Mouse (Mus musculus) heart, postnatal 25 days (tissue): ENCODE results near the gene Cisd1. TPM values are rescaled to one million over a fixed set of nuclear protein-coding genes. Genes with fewer than 3 reads are reported as not detected.
"Not testable (repeated sequence)": the region's sequence is repeated elsewhere in the genome, so short reads cannot be mapped to it uniquely, and the experiment has no call there.

Experiments used
- DNase-seq: peaks from one replicate; pipeline ENCODE4 v3.0.0; 2022; ENCODE audit warnings: low spot score
- intact Hi-C: fragments of 180-260 bp; cut with DNase I; formaldehyde crosslinking; loops from one replicate; pipeline ENCODE4 v1.15.1; 2025
- total RNA-seq, 2 experiments: library from RNA; stranded (reverse); gene quantifications; 2 replicates each; pipeline ENCODE4 v1.2.3; 2021

Cisd1 gene
- 100 to 1,000 TPM; 306 to 315 TPM for total RNA-seq

- intact Hi-C loops = no loop called here
Observed at GRCm38 (mm10) chr10:71344579-71345143, at the start of gene Cisd1. Gene Cisd1 (minus strand): TSS chr10:71344954.

GRCm38 (mm10) chr10:71389311-71389710 is 44.6 kb upstream of the Cisd1 start:
- intact Hi-C loops = no loop called here
- no peak for DNase-seq

More at GRCm38 (mm10) chr10:71344579-71345143, at the start of gene Cisd1:
- peak; percentile 90 for DNase-seq

- intact Hi-C loops = no loop called here
- DNase-seq = no peak
Observed at GRCm38 (mm10) chr10:71384159-71385044, 39.6 kb upstream of the Cisd1 start.

GRCm38 (mm10) chr10:71383552-71383924 is 38.8 kb upstream of the Cisd1 start:
- intact Hi-C loops, DNase-seq: not testable (repeated sequence)

GRCm38 (mm10) chr10:71382858-71383551 is 38.3 kb upstream of the Cisd1 start:
- DNase-seq = no peak
- intact Hi-C loops = no loop called here

- no peak for DNase-seq
- intact Hi-C loops = no loop called here
Observed at GRCm38 (mm10) chr10:71382109-71382508, 37.4 kb upstream of the Cisd1 start.

GRCm38 (mm10) chr10:71381471-71382033 is 36.8 kb upstream of the Cisd1 start:
- intact Hi-C loops = no loop called here
- no peak for DNase-seq

GRCm38 (mm10) chr10:71380406-71380805 is 35.7 kb upstream of the Cisd1 start:
- DNase-seq = no peak
- intact Hi-C loops = no loop called here

- DNase-seq = no peak
- intact Hi-C loops = no loop called here
Observed at GRCm38 (mm10) chr10:71376014-71376413, 31.3 kb upstream of the Cisd1 start.

- no peak for DNase-seq
- intact Hi-C loops = no loop called here
Observed at GRCm38 (mm10) chr10:71373706-71374105, 29.0 kb upstream of the Cisd1 start.

GRCm38 (mm10) chr10:71371881-71372280 is 27.1 kb upstream of the Cisd1 start:
- intact Hi-C loops = no loop called here
- no peak for DNase-seq

- no peak for DNase-seq
- intact Hi-C loops = no loop called here
Observed at GRCm38 (mm10) chr10:71369466-71369865, 24.7 kb upstream of the Cisd1 start.

GRCm38 (mm10) chr10:71368128-71368940 is 23.6 kb upstream of the Cisd1 start:
- intact Hi-C loops = no loop called here

GRCm38 (mm10) chr10:71363858-71364257 is 19.1 kb upstream of the Cisd1 start:
- intact Hi-C loops = loop anchor here (5.0 kb wide), 1 partner anchor 37 kb away; no protein-coding TSS in a partner anchor
- no peak for DNase-seq

More at GRCm38 (mm10) chr10:71368128-71368940, 23.6 kb upstream of the Cisd1 start:
- no peak for DNase-seq

- intact Hi-C loops = loop anchor here (5.0 kb wide), 1 partner anchor 36 kb away; no protein-coding TSS in a partner anchor
- no peak for DNase-seq
Observed at GRCm38 (mm10) chr10:71363440-71363839, 18.7 kb upstream of the Cisd1 start.

GRCm38 (mm10) chr10:71361836-71362562 is 17.2 kb upstream of the Cisd1 start:
- DNase-seq = no peak
- intact Hi-C loops = loop anchor here (5.0 kb wide), 1 partner anchor 35 kb away; no protein-coding TSS in a partner anchor

GRCm38 (mm10) chr10:71361044-71361443 is 16.3 kb upstream of the Cisd1 start:
- intact Hi-C loops = loop anchor here (5.0 kb wide), 1 partner anchor 34 kb away; no protein-coding TSS in a partner anchor

GRCm38 (mm10) chr10:71354947-71355346 is 10.2 kb upstream of the Cisd1 start:
- intact Hi-C loops = no loop called here
- no peak for DNase-seq

More at GRCm38 (mm10) chr10:71361044-71361443, 16.3 kb upstream of the Cisd1 start:
- DNase-seq = no peak

GRCm38 (mm10) chr10:71353850-71354249 is 9.1 kb upstream of the Cisd1 start:
- intact Hi-C loops = no loop called here
- no peak for DNase-seq
